Mouse (Mus musculus) bone marrow macrophage, adult 2 months (primary cell): Measurements from ENCODE around the gene Cntd1. TPM values are rescaled to one million over a fixed set of nuclear protein-coding genes. Genes with fewer than 3 reads are reported as not detected.

Source experiments
- H3K27ac ChIP-seq: 2 replicates; pipeline ENCODE4 v1.5.1; 2012; ENCODE audit warnings: low read depth, low read length; ENCODE audit not compliant: insufficient read depth
- H3K4me1 ChIP-seq: 2 replicates; pipeline ENCODE4 v1.6.1; 2012; ENCODE audit warnings: low read length; ENCODE audit not compliant: control insufficient read depth, insufficient read depth
- H3K4me3 ChIP-seq: 2 replicates; pipeline ENCODE4 v1.5.1; 2012; ENCODE audit warnings: mild to moderate bottlenecking, low read length, moderate library complexity; ENCODE audit not compliant: insufficient read depth
- CTCF ChIP-seq: IDR thresholded peaks from 2 replicates; pipeline ENCODE4 v1.5.1; 2012; ENCODE audit warnings: low read depth, mild to moderate bottlenecking, low read length, moderate library complexity
- POLR2A ChIP-seq: IDR thresholded peaks from 2 replicates; pipeline ENCODE4 v1.6.1; 2012; ENCODE audit warnings: mild to moderate bottlenecking, low read depth, low read length, borderline replicate concordance
- polyA plus RNA-seq: library from polyadenylated mRNA; stranded (reverse); fragments of >200 nt; gene quantifications from 2 replicates; pipeline ENCODE4 v1.2.4, GENCODE M21; 2012; ENCODE audit not compliant: missing spikeins, insufficient read depth, insufficient read length

Cntd1 gene
- polyA plus RNA-seq, 1 experiment = 1.0 TPM

DNA sequence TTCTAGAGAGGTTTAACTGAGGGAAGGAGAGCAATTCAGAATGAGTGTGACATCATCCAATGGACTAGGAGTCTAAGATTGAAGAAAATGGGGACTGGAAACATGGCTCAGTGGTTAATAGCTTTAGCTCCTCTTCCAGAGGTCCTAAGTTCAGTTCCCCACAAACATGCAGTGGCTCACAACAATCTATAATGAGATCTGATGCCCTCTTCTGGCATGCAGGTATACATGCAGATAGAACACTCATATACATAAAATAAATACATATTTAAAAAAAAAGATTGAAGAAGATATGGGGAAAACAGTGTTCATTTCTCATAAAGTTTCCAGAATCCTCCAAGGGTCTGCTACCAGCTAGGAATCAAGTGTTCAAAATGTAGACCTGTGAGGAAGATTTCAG is 43.4 kb upstream of the Cntd1 start:
- H3K4me3 ChIP-seq = no peak overlapping the region
- H3K27ac ChIP-seq = no peak overlapping the region
- peaks cover 10% of the 10 kb centered on the region for H3K4me1 ChIP-seq
- TF ChIP-seq CTCF (no peak), POLR2A (no peak)

GRCm38 (mm10) chr11:101236782-101237181 is 42.0 kb upstream of the Cntd1 start:
- Histone ChIP-seq H3K4me3 (no peak overlapping the region), H3K27ac (no peak overlapping the region), H3K4me1 (peaks cover 4% of the 10 kb centered on the region)
- no peak for TF ChIP-seq CTCF

DNA sequence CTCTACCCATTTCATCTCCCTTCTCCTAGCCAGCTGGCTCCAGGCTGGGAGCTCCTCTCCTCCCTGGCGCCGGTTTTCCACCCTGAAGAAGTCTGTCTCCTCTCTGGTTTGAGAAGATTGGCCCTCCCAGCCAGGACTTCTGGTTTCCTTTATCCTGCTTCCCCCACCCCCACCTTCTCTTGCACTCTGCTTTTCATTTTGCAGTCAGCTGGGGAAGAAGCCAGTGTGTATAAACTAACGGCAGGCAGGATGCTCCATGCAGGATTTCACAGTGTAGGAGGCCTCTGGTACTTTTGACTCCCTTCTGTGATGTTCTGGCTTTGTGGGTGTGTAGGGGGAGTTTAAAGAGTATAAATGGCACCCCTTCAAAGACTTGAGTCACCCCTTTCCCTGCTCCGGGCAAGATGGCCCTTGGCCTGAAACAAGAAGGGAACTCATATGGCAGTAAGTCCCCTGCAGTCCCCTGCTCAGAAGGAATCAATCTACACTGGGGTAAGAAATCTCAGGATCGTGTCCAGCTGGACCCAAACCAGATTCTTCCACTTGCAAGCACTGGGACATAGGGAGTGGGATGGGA is 40.7 kb upstream of the Cntd1 start:
- Histone ChIP-seq H3K27ac (no peak overlapping the region), H3K4me1 (no peaks in the 10 kb centered on the region), H3K4me3 (no peak overlapping the region)
- TF ChIP-seq CTCF (no peak), POLR2A (no peak)

DNA sequence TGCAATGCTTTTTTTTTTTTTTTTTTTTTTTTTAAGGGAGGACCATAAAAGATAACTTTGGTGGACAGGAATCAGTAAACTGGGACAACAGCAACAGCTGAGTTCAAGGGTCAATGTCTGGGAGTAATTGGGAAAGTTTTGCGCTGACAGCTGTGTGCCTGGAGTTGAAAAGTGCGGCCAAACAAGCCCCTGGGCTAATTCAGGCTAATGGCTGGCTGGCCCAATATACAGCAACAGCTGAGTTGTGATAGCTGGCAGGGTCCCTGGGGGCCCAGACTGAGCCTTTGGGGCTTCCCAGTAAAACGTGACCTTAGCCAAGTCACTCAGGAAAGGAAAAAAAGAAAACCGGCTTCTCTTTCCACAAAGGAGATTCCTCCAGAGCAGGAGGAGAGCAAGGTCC is 33.7 kb upstream of the Cntd1 start:
- Histone ChIP-seq H3K27ac (no peak overlapping the region), H3K4me3 (no peak overlapping the region), H3K4me1 (peaks cover 5% of the 10 kb centered on the region; the same call in 1 of the 2 replicates)
- no peak for TF ChIP-seq POLR2A
- TF ChIP-seq CTCF = no peak

DNA sequence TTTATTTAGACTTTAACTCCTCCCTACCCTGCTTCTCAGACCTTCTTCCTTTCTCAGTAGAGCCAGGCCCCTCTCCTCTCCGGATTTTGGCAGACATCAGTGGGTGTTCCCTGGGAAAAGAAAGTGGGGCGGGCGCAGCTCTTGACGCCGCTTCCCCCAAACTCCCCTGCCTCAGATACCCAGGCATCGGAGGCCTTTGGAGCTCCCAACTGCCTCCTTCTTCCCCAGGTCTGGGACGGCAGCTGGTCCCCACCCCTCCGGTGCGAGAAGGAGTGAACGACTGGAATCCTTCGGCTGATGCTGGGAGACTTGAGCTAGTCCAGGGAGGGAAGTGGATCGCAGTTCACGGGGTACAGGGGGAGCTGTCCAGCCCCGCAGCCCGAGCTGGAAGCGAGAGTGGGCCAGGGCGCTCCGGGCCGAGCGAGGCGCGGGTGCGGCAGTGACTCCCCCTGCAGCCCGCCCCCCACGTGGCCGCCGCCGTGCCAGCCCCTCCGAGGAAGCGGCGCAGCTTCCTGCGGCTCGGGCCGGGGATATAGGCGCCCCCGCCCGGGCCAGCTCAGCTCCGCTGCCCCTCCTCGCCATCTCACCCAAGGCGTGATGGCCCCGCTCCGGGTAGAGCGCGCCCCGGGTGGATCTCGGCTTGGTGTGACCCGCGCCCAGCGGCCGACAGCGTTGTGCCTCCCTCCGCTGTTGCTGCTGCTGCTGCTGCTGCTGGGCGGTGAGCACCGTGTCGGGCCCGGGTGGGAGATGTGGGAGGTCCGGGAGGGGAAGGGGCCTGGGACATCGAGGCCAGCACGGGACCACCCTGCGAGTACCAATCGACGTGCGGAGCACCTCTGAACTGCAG is 32.7 kb upstream of the Cntd1 start, which contains the start of gene Ramp2:
Gene Ramp2 (plus strand): TSS at position 174 of the 847 bp plus-strand sequence.
- no peak for TF ChIP-seq CTCF
- no peak for TF ChIP-seq POLR2A
- Histone ChIP-seq H3K4me3 (peak within 1 kb of the TSS; percentile 53), H3K27ac (no peak within 1 kb of the TSS), H3K4me1 (peaks cover 5% of the 10 kb centered on the region; the same call in 1 of the 2 replicates)

DNA sequence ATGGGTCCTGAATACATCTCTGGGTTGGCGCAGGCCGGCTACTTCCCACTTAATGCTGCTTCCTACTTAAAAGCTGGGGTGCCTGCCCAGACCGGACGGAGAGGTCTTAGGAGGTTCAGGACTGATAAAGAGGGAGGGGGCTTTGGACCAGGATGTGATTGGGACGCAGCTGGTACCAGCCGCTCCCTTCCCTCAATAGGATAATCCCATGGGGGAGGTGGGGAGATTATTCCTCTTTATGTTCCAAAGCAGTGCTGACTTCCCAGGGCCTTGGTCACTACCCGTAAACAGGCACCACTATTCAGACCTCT is 32.2 kb upstream of the Cntd1 start:
- H3K4me1 ChIP-seq = peaks cover 5% of the 10 kb centered on the region; the same call in 1 of the 2 replicates
- H3K4me3 ChIP-seq = peak overlapping the region; percentile 53
- H3K27ac ChIP-seq = no peak overlapping the region
- TF ChIP-seq CTCF (no peak), POLR2A (no peak)

GRCm38 (mm10) chr11:101247521-101248030 is 31.2 kb upstream of the Cntd1 start:
- Histone ChIP-seq H3K4me1 (peaks cover 5% of the 10 kb centered on the region; the same call in 1 of the 2 replicates), H3K4me3 (no peak overlapping the region), H3K27ac (no peak overlapping the region)
- TF ChIP-seq POLR2A (no peak), CTCF (no peak)

- TF ChIP-seq POLR2A (no peak), CTCF (peak; percentile 42)
- H3K27ac ChIP-seq = no peak overlapping the region
- H3K4me3 ChIP-seq = no peak overlapping the region
- H3K4me1 ChIP-seq = peaks cover 5% of the 10 kb centered on the region; the same call in 1 of the 2 replicates
Measured at GRCm38 (mm10) chr11:101248258-101248994, 30.4 kb upstream of the Cntd1 start.

GRCm38 (mm10) chr11:101251031-101251430 is 27.8 kb upstream of the Cntd1 start:
- Histone ChIP-seq H3K4me3 (no peak overlapping the region), H3K4me1 (no peaks in the 10 kb centered on the region; the same call in 1 of the 2 replicates)

GRCm38 (mm10) chr11:101252941-101253340 is 25.9 kb upstream of the Cntd1 start:
- peak overlapping the region; percentile 98 for H3K4me3 ChIP-seq
- no peaks in the 10 kb centered on the region; the same call in 1 of the 2 replicates for H3K4me1 ChIP-seq
- peak overlapping the region; percentile 46 for H3K27ac ChIP-seq
- TF ChIP-seq CTCF (no peak), POLR2A (no peak)

More at GRCm38 (mm10) chr11:101251031-101251430, 27.8 kb upstream of the Cntd1 start:
- TF ChIP-seq POLR2A = no peak
- TF ChIP-seq CTCF = no peak
- H3K27ac ChIP-seq = no peak overlapping the region
